In genomic region chr4:155831831-155832230, GRCm38 (mm10) we compare ENCODE assay signal across 8 mouse cellular contexts. TPM values are rescaled to one million over a fixed set of nuclear protein-coding genes. Genes with fewer than 3 reads are reported as not detected.
A peak's percentile ranks its signal among the peaks of the same experiment; 100 is the strongest.
DNase-seq lines count a peak whose midpoint lies in the region; ATAC-seq and TF ChIP-seq lines count a peak whose summit lies in the region.

No protein-coding gene starts in this region.

- H3K4me2 ChIP-seq in lung, embryonic 14.5 days = peak overlapping the region; percentile 93
- peak overlapping the region; percentile 88 for H3K4me2 ChIP-seq in kidney, postnatal 0 days (ENCODE audit: low read length)
- H3K4me2 ChIP-seq in midbrain, embryonic 14.5 days (ENCODE audit: low read length) = peak overlapping the region; percentile 99

- H3K36me3 ChIP-seq in lung, embryonic 14.5 days (ENCODE audit: insufficient read depth) = peaks cover 24% of the 10 kb centered on the region
- H3K36me3 ChIP-seq in kidney, postnatal 0 days (ENCODE audit: insufficient read depth, low read length) = peaks cover 4% of the 10 kb centered on the region; the same call in 1 of the 2 replicates
- peaks cover 20% of the 10 kb centered on the region for H3K36me3 ChIP-seq in midbrain, embryonic 14.5 days (ENCODE audit: control insufficient read depth, insufficient read depth, low read length)

- peak; percentile 13; the same call in 1 of the 2 replicates for ATAC-seq in lung, embryonic 14.5 days (ENCODE audit: insufficient read depth)
- peak; percentile 60 for ATAC-seq in erythroblast, adult 5-6 weeks (replicated peaks; ENCODE audit: low FRiP score, poor library complexity, severe bottlenecking)
- ATAC-seq in kidney, postnatal 0 days (replicated peaks; ENCODE audit: low FRiP score, low read depth) = no peak; the same call in 1 of the 2 replicates
- ATAC-seq in midbrain, embryonic 14.5 days (ENCODE audit: low FRiP score, low TSS enrichment) = peak; percentile 19; the same call in 1 of the 2 replicates

- H3K4me3 ChIP-seq in lung, embryonic 14.5 days (ENCODE audit: low read depth, low read length) = peak overlapping the region; percentile 77
- peak overlapping the region; percentile 72 for H3K4me3 ChIP-seq in kidney, postnatal 0 days (replicated peaks; ENCODE audit: low read depth, low read length)
- peak overlapping the region; percentile 76 for H3K4me3 ChIP-seq in midbrain, embryonic 14.5 days (replicated peaks; ENCODE audit: low read depth, low read length)

- no peaks in the 10 kb centered on the region for H3K9me3 ChIP-seq in lung, embryonic 14.5 days (ENCODE audit: low read depth, low read length)
- H3K9me3 ChIP-seq in kidney, postnatal 0 days (replicated peaks; ENCODE audit: low read length) = no peaks in the 10 kb centered on the region
- no peaks in the 10 kb centered on the region for H3K9me3 ChIP-seq in midbrain, embryonic 14.5 days (ENCODE audit: control insufficient read depth, low read length)

- DNase-seq in lung, embryonic 14.5 days = no peak
- DNase-seq in lung, postnatal 10 days = no peak
- no peak for DNase-seq in kidney, postnatal 0 days (ENCODE audit: low spot score)
- no peak for DNase-seq in midbrain, embryonic 14.5 days
- no peak for DNase-seq in left cerebral cortex, adult 18-20 months (ENCODE audit: low spot score in 2 of 2)
- DNase-seq in thymus, adult 18-20 months = no peak
- no peak for DNase-seq in gastrocnemius, postnatal 36 days

- under 1% methylated on average over 25 of the region's 25 CpGs for WGBS in lung, embryonic 14.5 days
- 2% methylated on average over 25 of the region's 25 CpGs for WGBS in kidney, postnatal 0 days
- 1% methylated on average over 25 of the region's 25 CpGs for WGBS in midbrain, embryonic 14.5 days

- intact Hi-C loops in gastrocnemius, postnatal 36 days (cut with DNase I) = no loop called here

- TF ChIP-seq CTCF in lung, embryonic 14.5 days (IDR thresholded peaks at IDR 0.05; ENCODE audit: low read depth) = no peak
- TF ChIP-seq CTCF in kidney, postnatal 0 days (IDR thresholded peaks at IDR 0.05; ENCODE audit: low read depth) = no peak

- no peaks in the 10 kb centered on the region for H3K27me3 ChIP-seq in lung, embryonic 14.5 days (ENCODE audit: insufficient read depth, low read length)
- no peaks in the 10 kb centered on the region for H3K27me3 ChIP-seq in kidney, postnatal 0 days (ENCODE audit: insufficient read depth, low read length)
- H3K27me3 ChIP-seq in midbrain, embryonic 14.5 days (ENCODE audit: control insufficient read depth, insufficient read depth, low read length) = no peaks in the 10 kb centered on the region

- H3K4me1 ChIP-seq in lung, embryonic 14.5 days (ENCODE audit: insufficient read depth) = peaks cover 7% of the 10 kb centered on the region; the same call in 1 of the 2 replicates
- H3K4me1 ChIP-seq in kidney, postnatal 0 days (replicated peaks; ENCODE audit: insufficient read depth, low read length) = peaks cover 10% of the 10 kb centered on the region
- peaks cover 9% of the 10 kb centered on the region for H3K4me1 ChIP-seq in midbrain, embryonic 14.5 days (ENCODE audit: control insufficient read depth, insufficient read depth, low read length)

- H3K9ac ChIP-seq in lung, embryonic 14.5 days = peak overlapping the region; percentile 88
- peak overlapping the region; percentile 72 for H3K9ac ChIP-seq in kidney, postnatal 0 days (ENCODE audit: low read depth, low read length)
- peak overlapping the region; percentile 82 for H3K9ac ChIP-seq in midbrain, embryonic 14.5 days (replicated peaks; ENCODE audit: low read length)

- H3K27ac ChIP-seq in lung, embryonic 14.5 days (ENCODE audit: low read depth) = peak overlapping the region; percentile 85
- peak overlapping the region; percentile 91 for H3K27ac ChIP-seq in kidney, postnatal 0 days
- H3K27ac ChIP-seq in midbrain, embryonic 14.5 days (replicated peaks; ENCODE audit: low read depth, low read length) = peak overlapping the region; percentile 84

RNA-seq across cellular contexts. Expression of gene Aurkaip1, which starts 0.8 kb away (rescaled TPM):
- 124 and 136 TPM in 2 replicates for polyA plus RNA-seq in lung, embryonic 14.5 days (2014; fragmentation: Nextera tagmentation; extraction: Ambion mirVana)
- total RNA-seq in erythroblast, adult 5-6 weeks (2015; ENCODE audit: low replicate concordance) = 25.0 and 35.9 TPM in 2 replicates
- 48.7 and 56.0 TPM in 2 replicates for total RNA-seq in erythroblast, adult 5-6 weeks (2017; ENCODE audit: low replicate concordance)
- polyA plus RNA-seq in kidney, postnatal 0 days (2015; fragmentation: Nextera tagmentation; extraction: Ambion mirVana) = 169 and 171 TPM in 2 replicates
- polyA plus RNA-seq in midbrain, embryonic 14.5 days (2014; fragmentation: Nextera tagmentation; extraction: Ambion mirVana) = 118 and 129 TPM in 2 replicates
- 100 to 1,000 TPM; 103 to 110 TPM for total RNA-seq in left cerebral cortex, adult 18-20 months (2021)
- total RNA-seq in gastrocnemius, postnatal 36 days (2021) = 10 to 100 TPM; 67.3 to 73.1 TPM

RNA-seq across cellular contexts. Expression of gene Mxra8, which starts 7.6 kb away (rescaled TPM):
- 148 and 155 TPM in 2 replicates for polyA plus RNA-seq in lung, embryonic 14.5 days (2014; fragmentation: Nextera tagmentation; extraction: Ambion mirVana)
- total RNA-seq in erythroblast, adult 5-6 weeks (2015; ENCODE audit: low replicate concordance) = 2.1 TPM in 1 of 2 replicates, not detected in the other
- total RNA-seq in erythroblast, adult 5-6 weeks (2017; ENCODE audit: low replicate concordance) = not detected in 2 replicates
- 100 and 111 TPM in 2 replicates for polyA plus RNA-seq in kidney, postnatal 0 days (2015; fragmentation: Nextera tagmentation; extraction: Ambion mirVana)
- polyA plus RNA-seq in midbrain, embryonic 14.5 days (2014; fragmentation: Nextera tagmentation; extraction: Ambion mirVana) = 6.0 and 17.5 TPM in 2 replicates
- total RNA-seq in left cerebral cortex, adult 18-20 months (2021) = 1 to 10 TPM; 6.2 to 7.3 TPM
- 10 to 100 TPM; 29.9 to 32.7 TPM for total RNA-seq in gastrocnemius, postnatal 36 days (2021)

RNA-seq across cellular contexts. Expression of gene Dvl1, which starts 15.4 kb away (rescaled TPM):
- 11.3 and 17.8 TPM in 2 replicates for polyA plus RNA-seq in lung, embryonic 14.5 days (2014; fragmentation: Nextera tagmentation; extraction: Ambion mirVana)
- 3.7 and 6.7 TPM in 2 replicates for total RNA-seq in erythroblast, adult 5-6 weeks (2015; ENCODE audit: low replicate concordance)
- 4.8 and 6.3 TPM in 2 replicates for total RNA-seq in erythroblast, adult 5-6 weeks (2017; ENCODE audit: low replicate concordance)
- 9.9 and 16.6 TPM in 2 replicates for polyA plus RNA-seq in kidney, postnatal 0 days (2015; fragmentation: Nextera tagmentation; extraction: Ambion mirVana)
- 15.3 and 18.0 TPM in 2 replicates for polyA plus RNA-seq in midbrain, embryonic 14.5 days (2014; fragmentation: Nextera tagmentation; extraction: Ambion mirVana)
- total RNA-seq in left cerebral cortex, adult 18-20 months (2021) = 10 to 100 TPM; 88.0 to 96.3 TPM
- 100 to 1,000 TPM; 104 to 110 TPM for total RNA-seq in gastrocnemius, postnatal 36 days (2021)

RNA-seq across cellular contexts. Expression of gene Ccnl2, which starts 19.5 kb away (rescaled TPM):
- polyA plus RNA-seq in lung, embryonic 14.5 days (2014; fragmentation: Nextera tagmentation; extraction: Ambion mirVana) = 172 and 174 TPM in 2 replicates
- total RNA-seq in erythroblast, adult 5-6 weeks (2015; ENCODE audit: low replicate concordance) = 117 and 136 TPM in 2 replicates
- total RNA-seq in erythroblast, adult 5-6 weeks (2017; ENCODE audit: low replicate concordance) = 187 and 202 TPM in 2 replicates
- polyA plus RNA-seq in kidney, postnatal 0 days (2015; fragmentation: Nextera tagmentation; extraction: Ambion mirVana) = 103 and 109 TPM in 2 replicates
- polyA plus RNA-seq in midbrain, embryonic 14.5 days (2014; fragmentation: Nextera tagmentation; extraction: Ambion mirVana) = 134 and 162 TPM in 2 replicates
- 10 to 100 TPM; 60.1 to 65.5 TPM for total RNA-seq in left cerebral cortex, adult 18-20 months (2021)
- total RNA-seq in gastrocnemius, postnatal 36 days (2021) = 10 to 100 TPM; 19.7 to 23.7 TPM

RNA-seq across cellular contexts. Expression of gene Mrpl20, which starts 29.2 kb away (rescaled TPM):
- polyA plus RNA-seq in lung, embryonic 14.5 days (2014; fragmentation: Nextera tagmentation; extraction: Ambion mirVana) = 226 and 231 TPM in 2 replicates
- 33.0 and 33.8 TPM in 2 replicates for total RNA-seq in erythroblast, adult 5-6 weeks (2015; ENCODE audit: low replicate concordance)
- total RNA-seq in erythroblast, adult 5-6 weeks (2017; ENCODE audit: low replicate concordance) = 18.9 and 45.0 TPM in 2 replicates
- 283 and 294 TPM in 2 replicates for polyA plus RNA-seq in kidney, postnatal 0 days (2015; fragmentation: Nextera tagmentation; extraction: Ambion mirVana)
- 255 and 298 TPM in 2 replicates for polyA plus RNA-seq in midbrain, embryonic 14.5 days (2014; fragmentation: Nextera tagmentation; extraction: Ambion mirVana)
- total RNA-seq in left cerebral cortex, adult 18-20 months (2021) = 10 to 100 TPM; 84.9 to 89.4 TPM
- 10 to 100 TPM; 38.3 to 49.1 TPM for total RNA-seq in gastrocnemius, postnatal 36 days (2021)

Comparison
In these comparisons a context has a peak if more than half of its experiments do, and no peak if none do; other contexts are left out.
1. RNA of gene Dvl1, which starts 15.4 kb away (total RNA-seq): 104 to 110 TPM in gastrocnemius, postnatal 36 days and 88.0 to 96.3 TPM in left cerebral cortex, adult 18-20 months; 3.7 to 6.7 TPM in erythroblast, adult 5-6 weeks; every median in the first group is over 10 times any median in the second.
2. Peak in every context shown above with its lines, with median percentiles within 50 percentile points of each other: H3K27ac ChIP-seq, H3K4me2 ChIP-seq, H3K4me3 ChIP-seq and H3K9ac ChIP-seq.